Mouse (Mus musculus) thymus, adult 2 months (tissue): ENCODE results near the gene Foxo4.

ENCODE experiments used
- CTCF ChIP-seq: fragments of 200-500 bp; IDR thresholded peaks from 2 replicates; pipeline ENCODE4 v1.5.1; 2012; ENCODE audit warnings: mild to moderate bottlenecking, control low read depth, low read length, moderate library complexity, borderline replicate concordance; ENCODE audit not compliant: control insufficient read depth, poor library complexity, insufficient read depth; ENCODE audit errors: extremely low read depth
- POLR2A ChIP-seq: fragments of 200-500 bp; IDR thresholded peaks from 2 replicates; pipeline ENCODE4 v1.6.1; 2012; ENCODE audit warnings: mild to moderate bottlenecking, low read length, control low read depth, moderate library complexity; ENCODE audit not compliant: control insufficient read depth, poor library complexity, insufficient read depth; ENCODE audit errors: extremely low read depth

DNA sequence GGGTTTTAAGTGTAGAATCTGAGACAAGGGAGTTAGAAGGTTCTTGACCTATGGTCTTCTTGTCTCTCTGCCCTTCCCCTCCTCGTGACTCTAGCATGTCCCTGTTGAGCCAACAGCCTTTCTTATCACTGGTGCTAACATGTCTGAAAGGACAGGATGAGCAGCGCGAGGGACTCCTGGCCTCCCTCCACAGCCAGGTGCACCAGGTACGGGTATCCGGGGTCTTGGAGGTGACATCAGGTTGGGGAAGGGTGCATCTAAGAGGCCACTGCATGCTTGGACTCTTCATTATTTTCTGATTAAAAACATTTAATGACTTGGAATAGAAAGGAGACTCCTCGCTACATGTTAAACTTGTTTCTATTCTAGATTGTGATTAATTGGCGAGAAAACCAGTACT is 34.7 kb downstream of the Foxo4 start:
- TF ChIP-seq CTCF (no peak), POLR2A (no peak)
